Comparison of ENCODE assay signal across 16 mouse cellular contexts in the genomic region with DNA sequence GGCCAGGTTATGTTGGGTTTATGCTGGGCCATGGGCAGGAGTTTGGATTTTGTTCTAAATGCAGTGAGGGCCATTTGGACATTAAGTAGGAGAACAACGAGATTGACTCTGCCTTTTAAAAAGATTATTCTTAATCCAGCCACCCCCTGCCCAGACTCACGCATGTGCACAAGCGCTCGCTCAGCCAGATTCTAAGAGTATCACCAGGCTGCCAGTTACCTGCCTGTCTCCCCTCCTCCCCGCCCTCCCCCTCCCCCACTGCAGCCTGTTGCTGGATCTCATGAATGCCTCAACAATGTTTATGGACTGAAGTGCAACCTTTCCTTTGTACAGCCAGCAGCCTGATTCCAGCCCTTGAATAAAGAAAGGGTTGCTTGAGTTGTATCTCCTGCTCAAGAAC. TPM values are rescaled to one million over a fixed set of nuclear protein-coding genes. Genes with fewer than 3 reads are reported as not detected.
DNase-seq lines count a peak whose midpoint lies in the region; ATAC-seq and TF ChIP-seq lines count a peak whose summit lies in the region.
"Had no signal": no experiment of that assay in that cellular context is flagged by ENCODE, and none has a peak within 500 bp of the region (broad histone marks: within the 10 kb centered on the region; RNA-seq: fewer than 3 reads in every experiment).

No protein-coding gene starts in this region.

- DNase-seq in heart, adult 9 months (ENCODE audit: low spot score in 2 of 2) = no peak
- no peak for DNase-seq in kidney, postnatal 0 days (ENCODE audit: low spot score)
- DNase-seq in kidney, postnatal 14 days = no peak
- no peak for DNase-seq in lung, adult 2 months
- DNase-seq in yolk sac, embryonic 10.5 days (ENCODE audit: low spot score) = peak; percentile 26
- DNase-seq: cerebellum, adult 2 months; cerebellum, postnatal 36 days; gastrocnemius, postnatal 25 days; thymus, postnatal 14 days had no signal

- peak overlapping the region; percentile 20; the same call in 1 of the 2 replicates for H3K9ac ChIP-seq in heart, embryonic 13.5 days
- H3K9ac ChIP-seq in kidney, postnatal 0 days (ENCODE audit: low read depth, low read length) = no peak overlapping the region
- no peak overlapping the region for H3K9ac ChIP-seq in lung, embryonic 16.5 days (ENCODE audit: low read length)
- H3K9ac ChIP-seq: embryonic facial prominence, embryonic 15.5 days; liver, embryonic 15.5 days; neural tube, embryonic 15.5 days had no signal

- H3K9me3 ChIP-seq in heart, embryonic 13.5 days = no peaks in the 10 kb centered on the region
- no peaks in the 10 kb centered on the region for H3K9me3 ChIP-seq in kidney, postnatal 0 days (replicated peaks; ENCODE audit: low read length)
- H3K9me3 ChIP-seq in lung, embryonic 16.5 days (ENCODE audit: control insufficient read depth, low read length) = no peaks in the 10 kb centered on the region
- H3K9me3 ChIP-seq: embryonic facial prominence, embryonic 15.5 days; liver, embryonic 15.5 days; neural tube, embryonic 15.5 days had no signal

- no peak for TF ChIP-seq POLR2A in lung, adult 2 months (IDR thresholded peaks at IDR 0.05; ENCODE audit: borderline replicate concordance, extremely low read depth, low read depth, low read length)

- H3K27ac ChIP-seq in heart, embryonic 13.5 days (replicated peaks) = peak overlapping the region; percentile 65
- H3K27ac ChIP-seq in kidney, postnatal 0 days = peak overlapping the region; percentile 25; the same call in 1 of the 2 replicates
- H3K27ac ChIP-seq in lung, embryonic 16.5 days (ENCODE audit: low read length) = no peak overlapping the region
- H3K27ac ChIP-seq: embryonic facial prominence, embryonic 15.5 days; liver, embryonic 15.5 days; neural tube, embryonic 15.5 days had no signal

- peaks cover 46% of the 10 kb centered on the region for H3K4me1 ChIP-seq in heart, embryonic 13.5 days
- 0 out of 2 replicates have a peak, but pooled peaks cover 9% of the 10 kb centered on the region for H3K4me1 ChIP-seq in kidney, postnatal 0 days (replicated peaks; ENCODE audit: insufficient read depth, low read length)
- H3K4me1 ChIP-seq in lung, embryonic 16.5 days (replicated peaks; ENCODE audit: control insufficient read depth, insufficient read depth, low read length) = peaks cover 9% of the 10 kb centered on the region; the same call in 1 of the 2 replicates
- peaks cover 2% of the 10 kb centered on the region; the same call in 1 of the 2 replicates for H3K4me1 ChIP-seq in lung, adult 2 months (ENCODE audit: control insufficient read depth, insufficient read depth, low read length)
- H3K4me1 ChIP-seq: liver, embryonic 15.5 days had no signal

- peak overlapping the region; percentile 46 for H3K4me2 ChIP-seq in heart, embryonic 13.5 days
- no peak overlapping the region for H3K4me2 ChIP-seq in kidney, postnatal 0 days (ENCODE audit: low read length)
- H3K4me2 ChIP-seq in lung, embryonic 16.5 days (ENCODE audit: low read depth, low read length) = peak overlapping the region; percentile 6; the same call in 1 of the 2 replicates
- H3K4me2 ChIP-seq: embryonic facial prominence, embryonic 15.5 days; neural tube, embryonic 15.5 days had no signal

- WGBS in heart, embryonic 13.5 days = 53% methylated on average over 5 of the region's 5 CpGs
- 75% methylated on average over 5 of the region's 5 CpGs for WGBS in kidney, postnatal 0 days
- WGBS in lung, embryonic 16.5 days = 59% methylated on average over 5 of the region's 5 CpGs
- WGBS in lung, adult 2 months = 73% methylated on average over 5 of the region's 5 CpGs

- TF ChIP-seq CTCF in kidney, postnatal 0 days (IDR thresholded peaks at IDR 0.05; ENCODE audit: low read depth) = no peak
- no peak for TF ChIP-seq CTCF in lung, adult 2 months (IDR thresholded peaks at IDR 0.05; ENCODE audit: insufficient read depth, low read length)

- 0 out of 2 replicates have a peak overlapping the region, but pooled peaks have one; percentile 6 for H3K4me3 ChIP-seq in heart, embryonic 13.5 days
- H3K4me3 ChIP-seq in kidney, postnatal 0 days (replicated peaks; ENCODE audit: low read depth, low read length) = no peak overlapping the region
- no peak overlapping the region for H3K4me3 ChIP-seq in lung, embryonic 16.5 days (ENCODE audit: low read length)
- H3K4me3 ChIP-seq in lung, adult 2 months (replicated peaks; ENCODE audit: extremely low read depth, low read depth, low read length) = no peak overlapping the region
- H3K4me3 ChIP-seq: embryonic facial prominence, embryonic 15.5 days; liver, embryonic 15.5 days; neural tube, embryonic 15.5 days had no signal

- no peaks in the 10 kb centered on the region for H3K27me3 ChIP-seq in heart, embryonic 13.5 days (replicated peaks)
- H3K27me3 ChIP-seq in kidney, postnatal 0 days (ENCODE audit: insufficient read depth, low read length) = no peaks in the 10 kb centered on the region
- no peaks in the 10 kb centered on the region for H3K27me3 ChIP-seq in lung, embryonic 16.5 days (ENCODE audit: control insufficient read depth, insufficient read depth, low read depth, low read length)
- H3K27me3 ChIP-seq: embryonic facial prominence, embryonic 15.5 days; liver, embryonic 15.5 days; neural tube, embryonic 15.5 days had no signal

- peaks cover 11% of the 10 kb centered on the region for H3K36me3 ChIP-seq in heart, embryonic 13.5 days
- H3K36me3 ChIP-seq in kidney, postnatal 0 days (ENCODE audit: insufficient read depth, low read length) = no peaks in the 10 kb centered on the region
- no peaks in the 10 kb centered on the region for H3K36me3 ChIP-seq in lung, embryonic 16.5 days (ENCODE audit: control insufficient read depth, insufficient read depth, low read length)
- H3K36me3 ChIP-seq: embryonic facial prominence, embryonic 15.5 days; liver, embryonic 15.5 days had no signal

- no peak for ATAC-seq in heart, embryonic 13.5 days (ENCODE audit: extremely low read depth, insufficient number of reproducible peaks, low FRiP score, low TSS enrichment)
- ATAC-seq in kidney, postnatal 0 days (replicated peaks; ENCODE audit: low FRiP score, low read depth) = no peak
- peak; percentile 59; the same call in 1 of the 2 replicates for ATAC-seq in lung, embryonic 16.5 days (ENCODE audit: low read depth)
- ATAC-seq: forebrain, embryonic 16.5 days; midbrain, embryonic 16.5 days had no signal

RNA-seq across cellular contexts. Expression of a gene that starts 22.0 kb away (rescaled TPM):
- 37.7 and 39.9 TPM in 2 replicates for polyA plus RNA-seq in heart, embryonic 13.5 days (2015; fragmentation: Nextera tagmentation; extraction: Ambion mirVana)
- 42.0 and 43.7 TPM in 2 replicates for polyA plus RNA-seq in kidney, postnatal 0 days (2015; fragmentation: Nextera tagmentation; extraction: Ambion mirVana)
- 42.2 and 45.4 TPM in 2 replicates for polyA plus RNA-seq in lung, embryonic 16.5 days (2015; fragmentation: Nextera tagmentation; extraction: Ambion mirVana)
- polyA plus RNA-seq in lung, adult 2 months (2012; rRNA removed) = 11.5 and 15.4 TPM in 2 replicates
